Mouse (Mus musculus) ovary, postnatal 10 days (tissue): Measurements from ENCODE around the gene Zfp385b.

ENCODE experiments used
- DNase-seq: peaks from one replicate; pipeline ENCODE4 v3.0.0; 2022; ENCODE audit warnings: low spot score

The Zfp385b gene

DNA sequence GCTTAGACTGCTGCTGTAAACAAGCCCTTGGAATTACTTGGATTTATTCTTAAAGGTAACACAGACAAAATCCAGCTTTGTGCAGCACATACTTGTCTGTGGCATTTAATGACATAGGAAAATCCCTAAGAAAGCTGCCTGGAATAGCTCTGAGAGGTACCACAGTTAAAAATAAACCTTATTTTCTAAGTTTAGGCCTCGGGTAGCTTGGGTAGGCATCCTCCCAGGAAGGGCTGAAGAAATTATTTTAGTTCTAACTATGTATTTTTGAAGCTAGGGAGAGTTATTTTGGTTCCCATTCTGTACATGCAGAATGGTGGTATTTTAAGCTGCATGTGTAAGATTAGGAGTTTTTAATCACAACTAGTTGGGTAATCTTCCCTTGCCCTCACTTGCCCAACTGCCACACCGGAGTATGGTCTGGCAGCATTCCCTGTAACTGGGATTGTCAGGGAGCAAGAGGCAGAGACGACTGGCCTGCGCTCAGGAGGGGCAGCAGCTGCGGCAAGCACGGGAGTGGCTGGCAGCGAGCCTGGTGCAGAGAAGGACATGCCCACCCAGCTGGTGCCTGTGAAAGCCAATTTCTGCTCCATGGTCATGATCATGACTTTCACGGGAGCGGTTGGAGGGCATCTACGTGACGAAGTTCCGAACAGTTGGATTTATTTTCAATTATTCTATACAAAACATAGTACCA lies 230.1 kb downstream of the Zfp385b start:
- DNase-seq = no peak

DNA sequence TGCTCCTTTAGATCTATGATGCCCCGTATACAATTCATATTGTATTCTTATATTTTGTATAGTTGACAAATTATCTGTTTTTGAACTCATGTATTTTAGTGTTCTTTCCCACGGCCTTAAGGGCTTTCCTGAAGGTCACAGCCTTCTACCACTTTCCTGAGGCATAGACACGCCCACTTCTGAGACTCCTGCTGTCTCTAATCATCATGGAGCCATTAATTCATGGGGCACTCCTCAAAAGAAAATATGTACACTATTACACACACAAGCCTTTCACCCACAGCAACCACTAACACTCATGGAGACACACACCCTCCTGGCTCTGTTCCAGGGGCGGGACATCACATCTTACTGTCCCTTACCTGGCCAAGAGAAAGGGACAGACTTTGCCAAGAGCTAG lies 232.1 kb downstream of the Zfp385b start:
- DNase-seq = no peak

DNA sequence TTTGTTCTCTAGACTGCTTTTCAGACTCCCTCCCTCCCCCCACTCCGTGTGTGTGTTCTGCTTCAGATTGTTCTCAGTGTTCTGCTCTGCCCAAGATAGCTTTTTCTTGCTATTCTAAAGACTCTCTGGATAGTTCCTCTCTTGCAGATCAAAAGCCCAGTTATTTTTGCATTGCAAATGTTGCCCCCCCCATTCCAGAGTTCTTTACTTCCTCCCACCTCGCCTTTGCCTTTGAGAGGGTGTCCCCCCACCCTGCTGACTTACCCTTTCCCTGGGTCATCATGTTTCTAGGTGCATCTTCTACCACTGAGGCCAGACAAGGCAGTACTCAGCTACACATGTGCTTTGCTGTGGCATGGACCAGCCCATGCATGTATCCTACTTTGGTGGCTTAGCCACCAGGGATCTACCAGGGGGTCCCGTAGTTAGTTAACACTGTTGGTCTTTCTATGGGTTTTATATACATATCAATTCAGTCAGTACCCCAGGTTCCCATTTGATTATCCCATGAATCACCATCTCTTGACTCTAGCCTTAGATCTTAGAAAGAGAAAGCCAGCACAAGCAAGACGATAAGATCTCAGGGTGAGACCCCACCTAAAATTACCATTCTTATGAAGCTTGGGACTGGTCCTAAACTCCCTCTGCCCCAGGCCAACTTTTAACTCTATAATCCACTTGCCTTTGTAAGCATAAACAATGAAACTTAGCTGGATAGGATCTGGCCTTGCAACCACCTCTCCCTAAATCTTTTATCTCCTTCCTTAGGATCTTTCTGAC lies 232.7 kb downstream of the Zfp385b start:
- no peak for DNase-seq

- no peak for DNase-seq
These were observed 235.9 kb downstream of the Zfp385b start for GRCm38 (mm10) chr2:77583586-77583985.

DNA sequence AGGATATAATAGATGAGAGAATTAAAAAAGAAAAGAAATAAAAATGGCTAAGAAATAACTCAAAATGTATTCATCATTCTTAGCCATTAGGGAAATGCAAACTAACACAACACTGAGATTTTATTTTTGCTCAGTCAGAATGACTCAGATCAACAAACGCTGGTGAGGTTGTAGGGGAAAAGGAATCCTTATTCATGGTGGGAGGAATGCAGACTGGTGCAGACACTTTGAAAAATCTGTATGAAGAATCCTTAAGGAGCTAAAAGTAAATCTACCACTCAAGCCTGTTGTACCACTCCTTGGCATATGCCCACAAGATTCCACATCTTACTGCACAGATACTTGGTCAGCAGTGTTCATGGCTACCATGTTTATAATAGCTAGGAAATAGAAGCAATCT lies 242.9 kb downstream of the Zfp385b start:
- no peak for DNase-seq

GRCm38 (mm10) chr2:77567528-77568435 lies 251.7 kb downstream of the Zfp385b start:
- no peak for DNase-seq

GRCm38 (mm10) chr2:77563706-77564105 lies 255.7 kb downstream of the Zfp385b start:
- no peak for DNase-seq

DNA sequence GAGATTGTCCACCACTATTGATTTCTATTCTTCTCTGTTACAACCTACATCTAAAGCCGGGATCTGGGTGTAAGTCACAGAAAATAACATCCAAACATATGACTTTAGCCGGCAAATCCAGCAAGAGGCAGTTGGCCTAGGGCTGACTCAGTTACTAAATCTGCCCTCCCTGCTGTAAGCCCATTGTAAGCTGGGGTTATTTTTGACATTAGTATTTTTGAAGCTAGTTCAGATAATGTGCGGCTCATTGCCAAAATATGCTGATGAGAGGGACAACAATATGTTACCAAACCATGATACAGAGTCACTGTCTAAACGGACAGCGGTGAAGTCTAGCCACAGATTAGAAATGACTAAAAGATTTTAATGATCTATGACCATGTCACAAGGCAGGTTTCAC lies 257.5 kb downstream of the Zfp385b start:
- no peak for DNase-seq

- DNase-seq = no peak
These were observed 262.5 kb downstream of the Zfp385b start for GRCm38 (mm10) chr2:77556938-77557337.

DNA sequence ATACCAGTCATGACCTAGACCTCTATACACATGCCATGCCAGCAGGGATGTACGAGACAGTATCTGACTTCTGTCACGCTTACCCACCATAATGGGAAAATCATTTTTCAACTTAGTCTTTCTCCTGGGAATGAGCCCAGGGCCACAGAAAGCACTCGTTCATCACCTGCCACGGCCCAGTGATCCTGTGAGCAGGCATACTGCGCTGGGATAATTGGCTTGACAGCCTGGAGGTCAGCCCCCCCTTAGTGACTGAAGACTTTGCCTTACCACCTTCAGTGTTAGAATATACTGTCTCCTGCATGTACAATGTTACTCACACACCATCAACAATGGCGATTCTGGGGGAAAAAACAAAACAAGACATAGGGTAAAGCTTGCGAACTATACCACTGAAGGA lies 263.5 kb downstream of the Zfp385b start:
- no peak for DNase-seq

DNA sequence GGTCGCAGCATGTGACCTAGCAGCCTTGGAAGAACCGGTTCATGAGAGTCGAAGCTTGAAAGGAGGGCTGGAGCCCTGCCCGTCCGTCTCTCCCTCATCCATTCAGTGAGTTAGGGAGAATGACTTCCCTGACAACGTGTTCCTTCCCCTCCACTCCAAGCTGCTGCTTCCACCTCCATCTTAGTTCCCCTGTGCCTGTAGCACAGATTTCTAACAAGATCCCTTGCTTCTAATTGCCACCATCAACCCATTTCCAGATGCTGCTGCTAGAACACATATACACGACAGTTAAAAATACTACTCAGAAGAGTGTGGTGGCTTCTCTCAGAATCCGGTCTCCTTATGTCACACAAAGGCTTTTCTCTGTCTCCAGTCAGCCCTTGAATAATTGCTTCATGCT lies 266.8 kb downstream of the Zfp385b start:
- no peak for DNase-seq

DNA sequence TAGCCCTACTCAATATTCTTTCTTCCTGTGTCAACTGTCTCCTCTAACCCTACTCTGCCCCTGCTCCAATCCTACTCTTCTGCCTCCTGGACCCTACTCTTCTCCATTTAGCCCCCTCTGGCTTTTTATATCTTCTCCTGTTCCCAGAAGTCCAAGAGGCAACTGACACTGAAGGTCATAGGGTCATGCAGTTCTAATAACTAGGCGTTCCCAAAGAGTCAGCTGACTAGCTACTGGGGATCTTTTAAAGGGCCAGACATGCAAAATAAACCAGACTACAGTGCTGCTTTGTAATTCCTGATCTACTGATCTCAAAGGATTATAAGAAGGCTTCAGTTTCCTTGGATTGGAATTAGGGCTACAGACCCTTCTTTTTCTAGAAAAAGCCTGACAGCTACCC lies 276.1 kb downstream of the Zfp385b start:
- DNase-seq = no peak

DNA sequence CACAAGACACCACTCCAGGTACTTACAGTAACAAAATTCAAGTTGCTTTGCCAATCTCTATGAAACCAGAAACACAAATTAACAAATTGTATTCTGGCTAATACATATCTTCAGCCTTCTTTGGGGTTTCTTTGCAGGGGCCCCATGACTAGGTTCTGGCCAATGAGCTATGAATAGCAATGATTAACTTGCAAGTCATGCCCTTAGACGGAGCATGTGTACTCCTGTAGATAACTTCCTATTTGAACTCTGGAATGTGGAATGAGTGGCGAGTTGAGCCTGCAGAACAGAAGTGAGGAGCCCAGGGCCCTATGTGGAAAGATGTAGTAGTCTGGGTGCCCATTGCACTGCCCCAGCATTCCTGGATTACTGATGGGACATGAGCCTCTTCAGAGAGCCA lies 276.8 kb downstream of the Zfp385b start:
- DNase-seq = no peak

- DNase-seq = no peak
These were observed 277.8 kb downstream of the Zfp385b start for GRCm38 (mm10) chr2:77541681-77542080.

GRCm38 (mm10) chr2:77540860-77541259 lies 278.6 kb downstream of the Zfp385b start:
- DNase-seq = no peak

DNA sequence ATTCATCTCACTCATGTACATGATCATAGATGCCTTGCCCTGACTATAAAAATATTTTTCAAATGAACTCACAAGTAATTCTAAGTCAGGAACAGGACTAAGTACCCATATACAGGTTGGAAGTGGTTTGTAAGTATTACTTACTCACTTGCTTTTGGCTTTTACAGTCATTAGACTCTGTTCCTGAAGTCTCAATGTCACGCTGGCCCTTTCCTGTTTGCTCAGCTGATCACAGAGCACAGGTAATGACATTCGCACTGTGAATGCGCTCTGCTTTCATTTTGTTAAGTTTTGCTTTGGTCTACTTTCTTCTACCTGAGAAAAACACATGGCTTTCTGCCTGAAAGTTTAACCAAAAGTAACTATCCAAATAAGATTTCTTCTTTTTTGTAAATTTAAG lies 282.9 kb downstream of the Zfp385b start:
- no peak for DNase-seq

- DNase-seq = no peak
These were observed 291.2 kb downstream of the Zfp385b start for GRCm38 (mm10) chr2:77528079-77528752.

DNA sequence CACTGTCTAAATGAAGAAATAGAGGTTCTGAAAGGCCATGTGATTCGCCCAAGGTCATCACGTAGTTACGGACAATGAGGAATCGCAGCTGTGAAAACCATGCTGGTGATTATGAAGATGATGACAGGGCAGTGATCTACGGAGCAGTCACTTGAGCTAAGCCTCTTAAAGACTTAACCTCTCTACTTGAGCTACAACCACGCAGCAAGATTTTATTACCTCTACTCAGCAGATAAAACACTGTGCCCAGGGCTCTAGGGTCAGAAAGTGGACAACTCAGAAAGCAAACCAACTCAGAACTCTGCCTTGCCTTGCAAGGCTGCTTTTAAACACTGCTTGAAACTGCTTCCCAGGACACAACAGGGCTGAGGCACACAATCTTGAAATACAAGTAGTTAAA lies 291.8 kb downstream of the Zfp385b start:
- no peak for DNase-seq

DNA sequence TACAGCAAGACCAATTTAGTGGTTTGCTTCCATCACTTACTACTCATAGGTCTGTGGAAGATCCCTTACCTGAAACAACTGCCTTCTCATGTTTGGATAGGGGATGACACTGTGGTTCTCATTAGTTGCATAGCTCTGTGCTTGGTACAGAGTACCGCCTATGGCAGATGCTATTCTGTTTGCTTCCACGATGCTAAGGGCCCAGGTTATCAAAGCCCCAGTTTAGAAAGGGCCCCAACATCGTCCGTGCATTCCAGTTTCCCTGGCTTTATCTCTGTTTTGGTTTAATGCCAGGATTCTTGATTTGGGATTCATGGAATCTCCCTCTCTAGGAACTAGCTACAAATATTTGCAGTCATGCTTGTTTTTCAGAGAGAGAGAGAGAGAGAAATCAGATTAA lies 292.6 kb downstream of the Zfp385b start:
- DNase-seq = no peak

DNA sequence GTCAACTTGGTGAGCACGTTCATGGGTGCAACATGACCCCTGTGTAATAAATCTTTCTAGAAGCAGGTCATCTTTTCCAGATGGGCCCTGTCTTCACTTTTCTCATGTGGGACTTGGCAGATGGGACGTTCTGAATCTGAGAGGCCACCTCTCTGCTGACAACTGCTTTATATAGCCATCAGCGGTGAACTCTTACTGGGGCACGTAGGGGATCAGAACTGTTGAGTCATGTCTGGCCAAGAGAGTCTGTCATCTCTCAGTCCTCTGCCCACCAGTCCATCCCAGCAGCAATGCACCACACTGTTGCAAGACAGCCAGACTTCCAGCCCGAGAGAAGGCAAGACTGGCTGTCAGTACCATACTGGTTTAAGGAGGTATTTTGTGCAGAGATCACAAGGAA lies 293.1 kb downstream of the Zfp385b start:
- DNase-seq = no peak

DNA sequence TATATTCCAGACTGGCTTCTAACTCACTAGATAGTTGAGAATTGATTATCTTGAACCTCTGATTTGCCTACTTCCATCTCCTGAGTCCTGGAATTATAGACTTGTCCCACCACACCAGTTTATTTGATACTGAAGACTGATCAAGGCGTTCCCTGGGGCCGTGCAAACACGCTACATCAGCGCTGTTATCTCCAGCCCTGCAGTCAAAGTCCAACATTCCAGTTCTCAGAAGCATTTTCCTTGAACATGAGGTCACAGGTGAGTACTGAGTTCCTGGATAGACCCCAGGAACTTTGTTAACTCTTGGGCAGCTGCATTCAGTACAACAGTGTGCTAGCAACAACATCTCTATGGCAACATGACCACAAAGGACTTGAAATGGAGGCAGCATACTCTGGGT lies 297.2 kb downstream of the Zfp385b start:
- DNase-seq = no peak

GRCm38 (mm10) chr2:77519341-77519740 lies 300.1 kb downstream of the Zfp385b start:
- DNase-seq = no peak
